Mouse (Mus musculus): ENCODE results near the gene Lce3c.

DNA sequence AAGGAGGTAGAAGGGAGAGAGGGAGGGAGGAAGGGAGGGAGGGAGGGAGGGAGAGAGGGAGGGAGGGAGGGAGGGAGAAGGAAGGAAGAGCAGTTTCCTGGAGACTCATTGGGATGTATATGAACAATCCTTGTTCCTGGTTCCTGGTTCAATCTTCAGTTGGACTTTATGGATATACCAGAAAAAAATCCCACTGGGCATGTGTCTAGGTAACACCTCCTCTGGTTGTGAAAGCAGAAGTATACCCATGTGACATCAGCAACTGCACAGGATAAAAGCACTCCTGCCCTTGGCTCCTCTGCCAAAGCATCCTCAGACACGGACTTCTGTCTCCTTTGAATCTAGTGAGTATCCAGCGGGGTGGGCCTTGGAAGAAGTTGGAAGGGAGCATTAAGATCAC, 11.6 kb upstream of the Lce3c start, which contains the start of gene Lce3b:
- no peak for TF ChIP-seq CTCF (IDR thresholded peaks at IDR 0.05; ENCODE audit: low read depth)
- no peak for TF ChIP-seq EP300 (IDR thresholded peaks at IDR 0.05; ENCODE audit: low read depth)

Measured in liver, embryonic 14.5 days (tissue).